Mouse (Mus musculus) left cerebral cortex, adult 2 months (tissue): ENCODE data around the gene Fam69a. TPM values are rescaled to one million over a fixed set of nuclear protein-coding genes. Genes with fewer than 3 reads are reported as not detected.
"Not testable (repeated sequence)": the region's sequence is repeated elsewhere in the genome, so short reads cannot be mapped to it uniquely, and the experiment has no call there.

Source experiments
- DNase-seq, 2 experiments: peaks; one replicate each; pipeline ENCODE4 v3.0.0; 2021 to 2022; ENCODE audit warnings: low spot score in 2 of 2, mixed read lengths in 1 of 2; ENCODE audit errors: extremely low spot score in 1 of 2
- H3K27ac ChIP-seq: fragments of 200-600 bp; 2 replicates; pipeline ENCODE4 v1.8.1; 2022
- H3K4me3 ChIP-seq: fragments of 200-600 bp; 2 replicates; pipeline ENCODE4 v1.8.1; 2022
- CTCF ChIP-seq: fragments of 200-600 bp; IDR thresholded peaks from 2 replicates; pipeline ENCODE4 v1.8.1; 2022; ENCODE audit warnings: antibody characterized with exemption, mild to moderate bottlenecking, moderate library complexity
- intact Hi-C: fragments of 180-260 bp; cut with DNase I; formaldehyde crosslinking; loops from one replicate; pipeline ENCODE4 v1.15.1; 2025
- long read RNA-seq, 2 experiments: library from polyadenylated mRNA; stranded (forward); transcript quantifications; one replicate each; pipeline ENCODE4 v2.0.0; 2021; ENCODE audit warnings: borderline mapping rate in 2 of 2
- total RNA-seq, 2 experiments: library from RNA; stranded (reverse); gene quantifications; 2 replicates each; pipeline ENCODE4 v1.2.3; 2021

The Fam69a gene
- 10 to 100 TPM; 27.1 to 31.7 TPM for total RNA-seq
- long read RNA-seq, experiment 1, transcript Fam69a-201 (5 exons, 2,721 nt): major isoform, 36 of 40 reads
- long read RNA-seq, experiment 1, partial matches to known transcripts: 1 of 40 reads
- long read RNA-seq, experiment 1, other reads (novel, unspliced or antisense): 3 of 40 reads
- long read RNA-seq, experiment 2, transcript Fam69a-201 (5 exons, 2,721 nt): major isoform, 25 of 25 reads
- long read RNA-seq, experiment 2, partial matches to known transcripts: 0 of 25 reads
- long read RNA-seq, experiment 2, other reads (novel, unspliced or antisense): 0 of 25 reads

- no peak for TF ChIP-seq CTCF
- peak; percentile 81 to 85 for DNase-seq
- intact Hi-C loops: loop anchor here (1.0 to 5.0 kb wide), 3 partner anchors 26 to 80 kb away; partner anchors contain the start of gene Mtf2
- peak within 1 kb of the TSS; percentile 87 for H3K4me3 ChIP-seq
- peak within 1 kb of the TSS; percentile 92 for H3K27ac ChIP-seq
Measured at GRCm38 (mm10) chr5:107986967-107987834, at the start of gene Fam69a. TSS of gene Fam69a (minus strand) at chr5:107987085.

- intact Hi-C loops: loop anchor here (2.0 kb wide), 1 partner anchor 127 kb away; no protein-coding TSS in a partner anchor
- Histone ChIP-seq H3K4me3 (no peak overlapping the region), H3K27ac (no peak overlapping the region)
- TF ChIP-seq CTCF: no peak
- no peak for DNase-seq
Measured at GRCm38 (mm10) chr5:108035523-108035922, 48.6 kb upstream of the Fam69a start.

GRCm38 (mm10) chr5:108034194-108034593 lies 47.3 kb upstream of the Fam69a start:
- TF ChIP-seq CTCF: peak; percentile 70
- intact Hi-C loops: loop anchor here (1.0 to 5.0 kb wide), 3 partner anchors 48 to 129 kb away; no protein-coding TSS in a partner anchor
- DNase-seq: no peak
- no peak overlapping the region for H3K4me3 ChIP-seq
- no peak overlapping the region for H3K27ac ChIP-seq

- intact Hi-C loops: loop anchor here (5.0 kb wide), 1 partner anchor 109 kb away; no protein-coding TSS in a partner anchor
- DNase-seq: no peak
- TF ChIP-seq CTCF: no peak
- H3K4me3 ChIP-seq: no peak overlapping the region
- H3K27ac ChIP-seq: no peak overlapping the region
Measured at GRCm38 (mm10) chr5:108031267-108031666, 44.4 kb upstream of the Fam69a start.

GRCm38 (mm10) chr5:108029968-108030367 lies 43.1 kb upstream of the Fam69a start:
- no peak overlapping the region for H3K27ac ChIP-seq
- H3K4me3 ChIP-seq: no peak overlapping the region
- no peak for DNase-seq
- intact Hi-C loops: loop anchor here (5.0 kb wide), 1 partner anchor 108 kb away; no protein-coding TSS in a partner anchor
- TF ChIP-seq CTCF: peak; percentile 42

- H3K4me3 ChIP-seq, intact Hi-C loops, H3K27ac ChIP-seq, DNase-seq: not testable (repeated sequence)
Measured at GRCm38 (mm10) chr5:108028797-108029536, 42.1 kb upstream of the Fam69a start.

- TF ChIP-seq CTCF: no peak
- Histone ChIP-seq H3K27ac (no peak overlapping the region), H3K4me3 (no peak overlapping the region)
- intact Hi-C loops: no loop called here
- no peak for DNase-seq
Measured at GRCm38 (mm10) chr5:108028230-108028629, 41.3 kb upstream of the Fam69a start.

- intact Hi-C loops: no loop called here
- DNase-seq: no peak
- no peak overlapping the region for H3K4me3 ChIP-seq
- no peak for TF ChIP-seq CTCF
- no peak overlapping the region for H3K27ac ChIP-seq
Measured at GRCm38 (mm10) chr5:108021346-108021745, 34.5 kb upstream of the Fam69a start.

GRCm38 (mm10) chr5:108019367-108019766 lies 32.5 kb upstream of the Fam69a start:
- no peak for TF ChIP-seq CTCF
- H3K27ac ChIP-seq: no peak overlapping the region
- intact Hi-C loops: no loop called here
- H3K4me3 ChIP-seq: no peak overlapping the region
- no peak for DNase-seq

GRCm38 (mm10) chr5:108017232-108017631 lies 30.3 kb upstream of the Fam69a start:
- H3K27ac ChIP-seq: no peak overlapping the region
- intact Hi-C loops: no loop called here
- DNase-seq: no peak
- H3K4me3 ChIP-seq: no peak overlapping the region
- TF ChIP-seq CTCF: no peak

- intact Hi-C loops: no loop called here
Measured at GRCm38 (mm10) chr5:108015422-108015821, 28.5 kb upstream of the Fam69a start.

More at GRCm38 (mm10) chr5:108015422-108015821, 28.5 kb upstream of the Fam69a start:
- DNase-seq: no peak
- Histone ChIP-seq H3K27ac (no peak overlapping the region), H3K4me3 (no peak overlapping the region)
- TF ChIP-seq CTCF: no peak
